Mouse (Mus musculus): ENCODE measurements around the gene Hist2h2bb.
"Not testable (repeated sequence)": the region's sequence is repeated elsewhere in the genome, so short reads cannot be mapped to it uniquely, and the experiment has no call there.

Gene Hist2h2bb

GRCm38 (mm10) chr3:96266132-96266710 is 3.3 kb upstream of the Hist2h2bb start:
- no peak for DNase-seq

- DNase-seq, result no peak
Observed at GRCm38 (mm10) chr3:96267541-96267940, 2.0 kb upstream of the Hist2h2bb start.

GRCm38 (mm10) chr3:96268051-96268775 is 1.3 kb upstream of the Hist2h2bb start, which contains the start of gene Hist2h3b:
Gene Hist2h3b (plus strand): TSS chr3:96268654.
- DNase-seq, result peak; percentile 87

GRCm38 (mm10) chr3:96268776-96269378 is 675 bp upstream of the Hist2h2bb start:
- not testable (repeated sequence) for DNase-seq

- DNase-seq, result no peak
Observed at GRCm38 (mm10) chr3:96273591-96274465, 4.3 kb downstream of the Hist2h2bb start.

GRCm38 (mm10) chr3:96277428-96277799 is 7.9 kb downstream of the Hist2h2bb start:
- DNase-seq, result no peak

GRCm38 (mm10) chr3:96277800-96278624 is 8.5 kb downstream of the Hist2h2bb start:
- peak; percentile 88 for DNase-seq

GRCm38 (mm10) chr3:96280660-96281059 is 11.1 kb downstream of the Hist2h2bb start:
- no peak for DNase-seq

GRCm38 (mm10) chr3:96284457-96284856 is 14.9 kb downstream of the Hist2h2bb start:
- DNase-seq, result peak; percentile 41

GRCm38 (mm10) chr3:96287334-96287733 is 17.8 kb downstream of the Hist2h2bb start:
- DNase-seq, result not testable (repeated sequence)

- no peak for DNase-seq
Observed at GRCm38 (mm10) chr3:96289201-96289600, 19.6 kb downstream of the Hist2h2bb start.

GRCm38 (mm10) chr3:96290727-96291126 is 21.2 kb downstream of the Hist2h2bb start:
- DNase-seq, result not testable (repeated sequence)

GRCm38 (mm10) chr3:96292641-96293040 is 23.1 kb downstream of the Hist2h2bb start:
- no peak for DNase-seq

GRCm38 (mm10) chr3:96293368-96293767 is 23.8 kb downstream of the Hist2h2bb start:
- no peak for DNase-seq

- no peak for DNase-seq
Observed at GRCm38 (mm10) chr3:96293787-96294186, 24.2 kb downstream of the Hist2h2bb start, which contains the start of gene Fcgr1. Gene Fcgr1 (minus strand): TSS chr3:96293969.

GRCm38 (mm10) chr3:96298360-96298759 is 28.8 kb downstream of the Hist2h2bb start:
- no peak for DNase-seq

GRCm38 (mm10) chr3:96299562-96299961 is 30.0 kb downstream of the Hist2h2bb start:
- no peak for DNase-seq

GRCm38 (mm10) chr3:96300706-96301529 is 31.4 kb downstream of the Hist2h2bb start:
- DNase-seq, result peak; percentile 14

- DNase-seq, result no peak
Observed at GRCm38 (mm10) chr3:96302076-96302475, 32.5 kb downstream of the Hist2h2bb start.

- no peak for DNase-seq
Observed at GRCm38 (mm10) chr3:96306506-96306905, 37.0 kb downstream of the Hist2h2bb start.

GRCm38 (mm10) chr3:96309441-96309840 is 39.9 kb downstream of the Hist2h2bb start:
- DNase-seq, result no peak
